In the genomic region with DNA sequence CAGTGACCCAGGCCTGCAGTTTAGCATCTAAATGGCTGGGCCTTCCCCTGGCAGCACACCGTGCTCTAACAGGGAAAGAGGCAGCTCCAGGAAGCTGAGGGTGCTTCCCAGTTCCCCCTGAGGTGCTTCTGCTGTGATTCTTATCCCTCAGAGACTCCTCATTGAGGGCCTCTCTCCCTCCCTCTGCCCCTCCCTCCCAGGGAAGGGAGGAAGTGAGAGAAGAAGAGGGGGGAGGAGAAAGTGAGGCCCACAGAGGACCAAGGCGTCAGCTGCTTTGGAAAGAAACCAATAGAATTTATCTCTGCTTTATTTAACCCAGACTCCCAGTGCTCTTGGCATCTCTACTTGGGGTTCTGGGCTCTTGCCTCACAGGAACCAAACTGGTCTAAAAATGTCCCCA, we compare ENCODE assay signal across 16 mouse cellular contexts. TPM values are rescaled to one million over a fixed set of nuclear protein-coding genes. Genes with fewer than 3 reads are reported as not detected.
A peak's percentile ranks its signal among the peaks of the same experiment; 100 is the strongest.
DNase-seq lines count a peak whose midpoint lies in the region; ATAC-seq and TF ChIP-seq lines count a peak whose summit lies in the region.
"Had no signal": no experiment of that assay in that cellular context is flagged by ENCODE, and none has a peak within 500 bp of the region (broad histone marks: within the 10 kb centered on the region; RNA-seq: fewer than 3 reads in every experiment).

No protein-coding gene starts in this region.

- WGBS in kidney, embryonic 16.5 days = 34% methylated on average over 2 of the region's 2 CpGs

- no peak overlapping the region for H3K4me3 ChIP-seq in kidney, embryonic 16.5 days (ENCODE audit: low read length)
- H3K4me3 ChIP-seq in CH12.LX (replicated peaks in 1 of 3; ENCODE audit: low read depth in 2 of 3, low read length in 2 of 3, poor library complexity in 1 of 3) = no peak overlapping the region
- H3K4me3 ChIP-seq in layer of hippocampus, adult 2 months = no peak overlapping the region
- H3K4me3 ChIP-seq: heart, adult 2 months; heart, embryonic 15.5 days; lung, embryonic 15.5 days had no signal

- TF ChIP-seq CTCF in CH12.LX (conservative IDR thresholded peaks at IDR 0.05 in 1 of 2, IDR thresholded peaks at IDR 0.05 in 1 of 2; ENCODE audit: low read depth in 2 of 2, low read length in 2 of 2) = no peak
- no peak for TF ChIP-seq CTCF in layer of hippocampus, adult 2 months (conservative IDR thresholded peaks at IDR 0.05)

- TF ChIP-seq EP300 in CH12.LX (IDR thresholded peaks at IDR 0.05; ENCODE audit: low read length) = no peak

- H3K9ac ChIP-seq in kidney, embryonic 16.5 days (replicated peaks; ENCODE audit: low read length) = no peak overlapping the region
- no peak overlapping the region for H3K9ac ChIP-seq in CH12.LX (ENCODE audit: insufficient read depth, low read depth)
- H3K9ac ChIP-seq: heart, embryonic 15.5 days; lung, embryonic 15.5 days had no signal

- no peak for ATAC-seq in kidney, embryonic 16.5 days (ENCODE audit: low FRiP score, low TSS enrichment)
- ATAC-seq in granulocyte monocyte progenitor cell, adult 5-6 weeks (replicated peaks; ENCODE audit: poor library complexity, severe bottlenecking) = peak; percentile 59
- ATAC-seq: CD4-positive, CD25-positive, alpha-beta regulatory T cell, adult 4 months; forebrain, embryonic 16.5 days had no signal

- no peak for DNase-seq in kidney, postnatal 25 days
- DNase-seq in 3T3-L1 (ENCODE audit: low read depth, low spot score) (peak; percentile 18), CH12.LX (ENCODE audit: extremely low read depth) (peak; percentile 72)
- no peak for DNase-seq in thymus, postnatal 4 days
- no peak for DNase-seq in adrenal gland, postnatal 25 days
- DNase-seq in layer of hippocampus, adult 2 months (ENCODE audit: low spot score in 2 of 2) = no peak
- DNase-seq: adrenal gland, postnatal 14 days; cerebellum, postnatal 14 days; heart, adult 2 months; layer of hippocampus, adult 9-11 months had no signal

- no peak for TF ChIP-seq POLR2A in CH12.LX (IDR thresholded peaks at IDR 0.05; ENCODE audit: low read depth, low read length)

- no peaks in the 10 kb centered on the region for H3K9me3 ChIP-seq in kidney, embryonic 16.5 days (ENCODE audit: low read length)
- no peaks in the 10 kb centered on the region for H3K9me3 ChIP-seq in CH12.LX (replicated peaks; ENCODE audit: low read length)
- H3K9me3 ChIP-seq: heart, embryonic 15.5 days; lung, embryonic 15.5 days had no signal

- in situ Hi-C loops in CH12.LX (cut with MboI; ENCODE audit: low pct_ligation_motif_present, low pct_unique_long_range_greater_than_20kb, low sequenced_read_pairs) = no loop called here

- TF ChIP-seq RAD21 in CH12.LX (IDR thresholded peaks at IDR 0.05; ENCODE audit: low read depth, low read length) = no peak

- H3K36me3 ChIP-seq in kidney, embryonic 16.5 days (ENCODE audit: insufficient read depth, low read length) = no peaks in the 10 kb centered on the region
- H3K36me3 ChIP-seq in CH12.LX (replicated peaks in 1 of 2; ENCODE audit: control insufficient read depth in 1 of 2, insufficient read depth in 1 of 2, low read length in 1 of 2) = no peaks in the 10 kb centered on the region
- H3K36me3 ChIP-seq: heart, embryonic 15.5 days; lung, embryonic 15.5 days had no signal

- H3K79me2 ChIP-seq in CH12.LX (replicated peaks; ENCODE audit: control insufficient read depth, extremely low read depth, insufficient read depth, poor library complexity, severe bottlenecking) = no peaks in the 10 kb centered on the region

- H3K4me1 ChIP-seq in kidney, embryonic 16.5 days (ENCODE audit: insufficient read depth, low read length) = peaks cover 18% of the 10 kb centered on the region
- H3K4me1 ChIP-seq in CH12.LX (ENCODE audit: control insufficient read depth in 1 of 2, insufficient read depth in 2 of 2) = peaks cover 14 to 42% of the 10 kb centered on the region in 2 experiments; a peak in 3 of 4 replicates

- H3K27me3 ChIP-seq in kidney, embryonic 16.5 days (ENCODE audit: insufficient read depth, low read length) = no peaks in the 10 kb centered on the region
- no peaks in the 10 kb centered on the region for H3K27me3 ChIP-seq in CH12.LX (replicated peaks)
- H3K27me3 ChIP-seq: lung, embryonic 15.5 days had no signal

- dilution Hi-C loops in CH12.LX (cut with MboI; ENCODE audit: extremely low pct_ligation_motif_present, extremely low pct_unique_long_range_greater_than_20kb, low sequenced_read_pairs) = no loop called here

- no peak overlapping the region for H3K4me2 ChIP-seq in kidney, embryonic 16.5 days (replicated peaks; ENCODE audit: low read depth, low read length)
- H3K4me2 ChIP-seq in CH12.LX (ENCODE audit: insufficient read depth, low read depth, poor library complexity, severe bottlenecking) = no peak overlapping the region
- H3K4me2 ChIP-seq: heart, embryonic 15.5 days; lung, embryonic 15.5 days had no signal

- peak overlapping the region; percentile 48; the same call in 1 of the 2 replicates for H3K27ac ChIP-seq in kidney, embryonic 16.5 days (ENCODE audit: low read length)
- no peak overlapping the region for H3K27ac ChIP-seq in CH12.LX (ENCODE audit: insufficient read depth, low read depth)
- no peak overlapping the region for H3K27ac ChIP-seq in layer of hippocampus, adult 2 months
- H3K27ac ChIP-seq: heart, adult 2 months; heart, embryonic 15.5 days; lung, embryonic 15.5 days had no signal

TF ChIP-seq in CH12.LX, 34 proteins besides CTCF, POLR2A, EP300 and RAD21:
- no peak for TF ChIP-seq PAX5 (IDR thresholded peaks at IDR 0.05; ENCODE audit: low read length)
- peak; percentile 72 for TF ChIP-seq IRF4 (IDR thresholded peaks at IDR 0.05; ENCODE audit: low read depth, low read length)
- TF ChIP-seq BHLHE40 (IDR thresholded peaks at IDR 0.05; ENCODE audit: low read depth, low read length) = 0 out of 2 replicates have a peak, but pooled peaks have one; percentile 18
- peak; percentile 76; the same call in 1 of the 2 replicates for TF ChIP-seq MAZ (IDR thresholded peaks at IDR 0.05; ENCODE audit: low read depth, low read length)
TF ChIP-seq in CH12.LX: peak in this region for 3.

RNA-seq across cellular contexts. Expression of a gene that starts 50.1 kb away (rescaled TPM):
- polyA plus RNA-seq in kidney, embryonic 16.5 days (2015; fragmentation: Nextera tagmentation; extraction: Ambion mirVana) = 3.1 and 3.9 TPM in 2 replicates
- 0.08 and 0.13 TPM in 2 replicates for total RNA-seq in CH12.LX (2012; rRNA removed)
- total RNA-seq in CH12.LX (2014; rRNA removed) = 0.05 TPM in 1 of 2 replicates, not detected in the other
- 0.08 TPM in 1 of 2 replicates, not detected in the other for polyA plus RNA-seq in CH12.LX (2012; ENCODE audit: insufficient read length, low read depth)
- total RNA-seq in granulocyte monocyte progenitor cell, adult 5-6 weeks (2014; fragmentation: Nextera tagmentation) = not detected in 2 replicates
- 0.30 TPM in 1 of 2 replicates, not detected in the other for total RNA-seq in granulocyte monocyte progenitor cell, adult 5-6 weeks (2017)
- 13.2 and 17.5 TPM in 2 replicates for total RNA-seq in adrenal gland, postnatal 25 days (2021)
- total RNA-seq in layer of hippocampus, adult 2 months (2021) = 1 to 10 TPM; 1.7 to 2.2 TPM

Comparison
In these comparisons a context has a peak if more than half of its experiments do, and no peak if none do; other contexts are left out.
1. DNase-seq: peak in 3T3-L1 (single experiment) and CH12.LX (single experiment); none in kidney, postnatal 25 days (0 of 2), thymus, postnatal 4 days (single experiment), adrenal gland, postnatal 25 days (single experiment) and layer of hippocampus, adult 2 months (0 of 2).